17 mouse cellular contexts compared by ENCODE assay signal in the genomic region with DNA sequence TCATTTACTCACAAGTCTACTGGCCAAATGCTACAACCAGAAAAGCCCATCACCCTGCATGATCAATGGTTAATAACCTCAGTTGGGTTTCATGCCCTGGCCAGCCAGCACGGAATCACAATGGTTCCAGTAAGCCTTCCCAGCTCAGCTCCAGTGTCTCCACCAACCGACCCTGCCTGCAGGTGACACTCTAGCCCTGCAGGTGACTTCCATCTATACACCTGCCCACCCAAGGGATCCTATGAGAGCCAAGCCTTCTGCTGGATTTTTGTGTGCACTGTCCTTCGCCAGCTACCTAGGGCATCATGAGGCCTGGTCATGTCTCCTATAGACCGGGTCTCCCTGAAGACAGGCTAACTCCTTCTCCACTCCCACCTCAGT.
A peak's percentile ranks its signal among the peaks of the same experiment; 100 is the strongest.
DNase-seq lines count a peak whose midpoint lies in the region; ATAC-seq and TF ChIP-seq lines count a peak whose summit lies in the region.
"Had no signal": no experiment of that assay in that cellular context is flagged by ENCODE, and none has a peak within 500 bp of the region (broad histone marks: within the 10 kb centered on the region; RNA-seq: fewer than 3 reads in every experiment).

No protein-coding gene starts in this region.

- H3K79me2 ChIP-seq in heart, adult 2 months (replicated peaks; ENCODE audit: control insufficient read depth, insufficient read depth, low read length) = no peaks in the 10 kb centered on the region

- no peak for ATAC-seq in liver, embryonic 14.5 days (ENCODE audit: insufficient read depth)
- no peak for ATAC-seq in liver, embryonic 11.5 days (replicated peaks; ENCODE audit: low FRiP score)
- ATAC-seq in neural tube, embryonic 13.5 days (ENCODE audit: low read depth) = peak; percentile 45; the same call in 1 of the 2 replicates

- H3K27ac ChIP-seq in heart, adult 2 months = no peak overlapping the region
- no peak overlapping the region for H3K27ac ChIP-seq in liver, embryonic 14.5 days
- H3K27ac ChIP-seq in liver, embryonic 11.5 days (ENCODE audit: low read depth, low read length) = no peak overlapping the region
- H3K27ac ChIP-seq in neural tube, embryonic 13.5 days (replicated peaks) = no peak overlapping the region
- H3K27ac ChIP-seq: embryonic facial prominence, embryonic 15.5 days; lung, embryonic 15.5 days; stomach, embryonic 15.5 days had no signal

- H3K4me1 ChIP-seq in heart, adult 2 months (ENCODE audit: control insufficient read depth, insufficient read depth, low read length) = peaks cover 8% of the 10 kb centered on the region
- H3K4me1 ChIP-seq in liver, embryonic 14.5 days (replicated peaks; ENCODE audit: control insufficient read depth in 2 of 2, insufficient read depth in 2 of 2, low read length in 1 of 2) = no peaks in the 10 kb centered on the region
- H3K4me1 ChIP-seq in liver, embryonic 11.5 days (replicated peaks; ENCODE audit: control insufficient read depth, insufficient read depth, low read length) = no peaks in the 10 kb centered on the region
- H3K4me1 ChIP-seq in neural tube, embryonic 13.5 days (replicated peaks) = peaks cover 23% of the 10 kb centered on the region
- H3K4me1 ChIP-seq: heart, embryonic 12.5 days; stomach, embryonic 15.5 days had no signal

- no peak for TF ChIP-seq EP300 in heart, adult 2 months (IDR thresholded peaks at IDR 0.05; ENCODE audit: insufficient read depth, low read depth, low read length)
- TF ChIP-seq EP300 in liver, embryonic 14.5 days (IDR thresholded peaks at IDR 0.05; ENCODE audit: low read depth) = no peak

- DNase-seq in heart, adult 2 months = no peak
- DNase-seq in heart, adult 18-20 months = no peak
- DNase-seq in liver, embryonic 14.5 days (ENCODE audit: low read depth in 3 of 3, low spot score in 3 of 3) = no peak
- no peak for DNase-seq in liver, embryonic 11.5 days (ENCODE audit: low spot score)
- no peak for DNase-seq in neural tube, embryonic 10.5 days (ENCODE audit: extremely low spot score, low spot score)
- no peak for DNase-seq in right cerebral cortex, postnatal 36 days (ENCODE audit: low spot score in 2 of 2)
- no peak for DNase-seq in cerebellum, adult 9-10 months
- DNase-seq: cerebellum, adult 11-12 months; gastrocnemius, postnatal 14 days; heart, postnatal 36 days; kidney, adult 18-20 months had no signal

- H3K36me3 ChIP-seq in heart, adult 2 months (ENCODE audit: control insufficient read depth, insufficient read depth, low read length) = no peaks in the 10 kb centered on the region
- no peaks in the 10 kb centered on the region for H3K36me3 ChIP-seq in liver, embryonic 14.5 days (replicated peaks; ENCODE audit: control insufficient read depth, insufficient read depth, low read depth)
- no peaks in the 10 kb centered on the region for H3K36me3 ChIP-seq in liver, embryonic 11.5 days (ENCODE audit: control insufficient read depth, insufficient read depth, low read length)
- H3K36me3 ChIP-seq in neural tube, embryonic 13.5 days = no peaks in the 10 kb centered on the region
- H3K36me3 ChIP-seq: embryonic facial prominence, embryonic 15.5 days; heart, embryonic 12.5 days; limb, embryonic 10.5 days; lung, embryonic 15.5 days; stomach, embryonic 15.5 days had no signal

- WGBS in heart, adult 2 months = 83% methylated on average over 4 of the region's 4 CpGs
- 54% methylated on average over 4 of the region's 4 CpGs for WGBS in liver, embryonic 14.5 days (ENCODE audit: insufficient replicate concordance)
- WGBS in liver, embryonic 11.5 days = 74% methylated on average over 4 of the region's 4 CpGs
- 48% methylated on average over 4 of the region's 4 CpGs for WGBS in neural tube, embryonic 13.5 days

- H3K4me3 ChIP-seq in heart, adult 2 months = no peak overlapping the region
- no peak overlapping the region for H3K4me3 ChIP-seq in liver, embryonic 14.5 days (ENCODE audit: insufficient read depth in 1 of 2, low read depth in 2 of 2, low read length in 2 of 2)
- no peak overlapping the region for H3K4me3 ChIP-seq in liver, embryonic 11.5 days (ENCODE audit: low read depth, low read length)
- H3K4me3 ChIP-seq in neural tube, embryonic 13.5 days = no peak overlapping the region
- H3K4me3 ChIP-seq: embryonic facial prominence, embryonic 15.5 days; heart, embryonic 12.5 days; limb, embryonic 10.5 days; lung, embryonic 15.5 days; stomach, embryonic 15.5 days had no signal

- H3K9me3 ChIP-seq in liver, embryonic 14.5 days (ENCODE audit: control insufficient read depth, low read length) = no peaks in the 10 kb centered on the region
- H3K9me3 ChIP-seq in liver, embryonic 11.5 days (ENCODE audit: control insufficient read depth, low read length) = no peaks in the 10 kb centered on the region
- no peaks in the 10 kb centered on the region for H3K9me3 ChIP-seq in neural tube, embryonic 13.5 days
- H3K9me3 ChIP-seq: limb, embryonic 10.5 days; lung, embryonic 15.5 days; stomach, embryonic 15.5 days had no signal

- TF ChIP-seq POLR2A in heart, adult 2 months (IDR thresholded peaks at IDR 0.05; ENCODE audit: insufficient read depth, low read depth, low read length) = no peak

- no peaks in the 10 kb centered on the region for H3K27me3 ChIP-seq in heart, adult 2 months (ENCODE audit: control insufficient read depth, insufficient read depth, low read length)
- no peaks in the 10 kb centered on the region for H3K27me3 ChIP-seq in liver, embryonic 14.5 days (ENCODE audit: control insufficient read depth, insufficient read depth, low read length)
- no peaks in the 10 kb centered on the region for H3K27me3 ChIP-seq in liver, embryonic 11.5 days (replicated peaks; ENCODE audit: control insufficient read depth, insufficient read depth, low read length)
- H3K27me3 ChIP-seq in neural tube, embryonic 13.5 days = no peaks in the 10 kb centered on the region; the same call in 1 of the 2 replicates
- H3K27me3 ChIP-seq: embryonic facial prominence, embryonic 15.5 days; heart, embryonic 12.5 days; stomach, embryonic 15.5 days had no signal

- no peak overlapping the region for H3K4me2 ChIP-seq in liver, embryonic 14.5 days (ENCODE audit: low read depth)
- H3K4me2 ChIP-seq in liver, embryonic 11.5 days = no peak overlapping the region
- no peak overlapping the region for H3K4me2 ChIP-seq in neural tube, embryonic 13.5 days
- H3K4me2 ChIP-seq: embryonic facial prominence, embryonic 15.5 days; heart, embryonic 12.5 days; lung, embryonic 15.5 days; stomach, embryonic 15.5 days had no signal

- H3K9ac ChIP-seq in heart, adult 2 months (ENCODE audit: low read depth, low read length) = no peak overlapping the region
- H3K9ac ChIP-seq in liver, embryonic 14.5 days (replicated peaks) = no peak overlapping the region
- H3K9ac ChIP-seq in liver, embryonic 11.5 days (ENCODE audit: low read depth, low read length) = no peak overlapping the region
- no peak overlapping the region for H3K9ac ChIP-seq in neural tube, embryonic 13.5 days
- H3K9ac ChIP-seq: embryonic facial prominence, embryonic 15.5 days; heart, embryonic 12.5 days; lung, embryonic 15.5 days; stomach, embryonic 15.5 days had no signal

- 0 out of 2 replicates have a peak, but pooled peaks have one; percentile 11 for TF ChIP-seq CTCF in heart, adult 2 months (IDR thresholded peaks at IDR 0.05)
- peak; percentile 42; the same call in 1 of the 2 replicates for TF ChIP-seq CTCF in liver, embryonic 14.5 days (IDR thresholded peaks at IDR 0.05; ENCODE audit: low read depth)

- intact Hi-C loops in heart, adult 2 months (cut with DNase I) = no loop called here
